Mouse (Mus musculus): Measurements from ENCODE around the gene Wfdc3. TPM values are rescaled to one million over a fixed set of nuclear protein-coding genes. Genes with fewer than 3 reads are reported as not detected.

Wfdc3 gene
- polyA plus RNA-seq (2012; rRNA removed; ENCODE audit: low replicate concordance) = 0.32 and 2.2 TPM in 2 replicates

DNA sequence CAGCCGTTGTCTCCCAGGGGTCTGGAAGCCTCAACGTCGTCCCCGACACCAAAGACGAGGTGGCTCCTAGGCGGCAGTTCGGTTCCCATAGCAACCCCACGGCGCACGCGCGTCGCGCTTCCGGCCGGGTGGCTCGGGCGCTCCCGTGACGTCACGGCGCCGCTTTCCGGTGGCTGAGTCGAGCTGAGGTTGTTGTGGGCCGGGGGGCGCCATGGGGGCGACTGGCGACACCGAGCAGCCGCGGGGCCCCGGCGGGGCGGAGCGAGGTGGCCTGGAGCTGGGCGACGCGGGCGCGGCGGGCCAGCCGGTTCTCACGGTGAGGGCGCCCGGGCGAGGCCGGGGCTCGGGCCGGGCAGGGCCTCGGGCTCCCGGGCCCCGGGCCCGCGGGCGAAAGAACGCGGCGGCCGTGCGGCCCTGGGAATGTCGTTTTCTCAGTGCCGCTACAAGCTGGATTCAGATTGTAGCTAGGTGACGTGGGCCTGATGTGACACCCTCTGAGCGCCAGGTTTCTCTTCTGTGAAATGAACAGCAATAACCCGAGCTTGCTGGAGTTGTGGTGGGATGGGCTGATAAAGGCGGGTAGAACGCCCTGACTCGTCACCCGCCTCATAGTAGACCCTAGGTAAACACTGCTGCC is at the start of gene Wfdc3, which contains the start of gene Dnttip1:
Wfdc3 (minus strand) TSS at position 89 of the 637 bp plus-strand sequence.
Dnttip1 (plus strand) TSS at position 141 of the 637 bp plus-strand sequence.

DNA sequence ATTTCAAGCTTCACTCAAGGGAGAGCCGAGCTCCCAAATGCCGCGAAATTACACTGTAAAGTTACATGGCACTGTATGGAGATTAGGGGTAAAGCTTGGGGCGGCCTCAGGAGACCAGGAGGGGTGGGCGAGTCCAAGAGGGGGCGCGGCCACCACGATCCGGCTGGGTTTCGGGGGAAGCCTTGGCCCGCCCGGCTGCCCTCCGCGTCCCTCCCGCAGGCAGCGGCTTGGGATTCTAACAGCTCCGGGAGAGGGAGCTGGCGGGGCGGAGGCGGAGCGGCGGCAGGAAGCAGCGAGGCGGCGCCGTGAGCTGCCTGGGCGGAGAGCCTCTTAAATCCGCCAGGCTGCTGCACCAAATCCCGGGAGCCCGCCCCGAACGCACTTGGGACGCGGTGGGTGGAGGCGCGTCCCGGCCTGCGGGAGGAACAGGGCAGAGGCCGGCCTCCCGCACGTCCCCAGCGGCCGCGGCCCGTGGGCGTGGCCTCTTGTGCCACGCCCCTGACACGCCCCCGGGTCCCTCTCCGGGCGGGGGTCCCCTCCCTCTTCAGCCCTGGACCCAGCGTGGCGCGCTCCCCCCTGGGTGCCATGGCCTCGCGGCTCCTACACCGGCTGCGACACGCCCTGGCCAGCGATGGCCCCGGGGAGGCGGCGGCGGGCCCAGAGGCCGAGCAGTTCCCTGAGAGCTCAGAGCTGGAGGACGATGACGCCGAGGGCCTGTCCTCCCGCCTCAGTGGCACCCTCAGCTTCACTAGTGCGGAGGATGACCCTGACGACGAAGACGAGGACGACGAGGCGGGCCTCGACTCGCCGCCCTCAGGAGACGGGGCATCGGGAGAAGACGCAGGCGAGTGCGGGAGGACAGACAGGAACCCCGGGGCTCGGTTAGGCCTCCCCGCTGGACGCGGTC is 40.0 kb upstream of the Wfdc3 start, which contains the start of gene Snx21:
Snx21 (plus strand) TSS at position 343 of the 907 bp plus-strand sequence.

DNA sequence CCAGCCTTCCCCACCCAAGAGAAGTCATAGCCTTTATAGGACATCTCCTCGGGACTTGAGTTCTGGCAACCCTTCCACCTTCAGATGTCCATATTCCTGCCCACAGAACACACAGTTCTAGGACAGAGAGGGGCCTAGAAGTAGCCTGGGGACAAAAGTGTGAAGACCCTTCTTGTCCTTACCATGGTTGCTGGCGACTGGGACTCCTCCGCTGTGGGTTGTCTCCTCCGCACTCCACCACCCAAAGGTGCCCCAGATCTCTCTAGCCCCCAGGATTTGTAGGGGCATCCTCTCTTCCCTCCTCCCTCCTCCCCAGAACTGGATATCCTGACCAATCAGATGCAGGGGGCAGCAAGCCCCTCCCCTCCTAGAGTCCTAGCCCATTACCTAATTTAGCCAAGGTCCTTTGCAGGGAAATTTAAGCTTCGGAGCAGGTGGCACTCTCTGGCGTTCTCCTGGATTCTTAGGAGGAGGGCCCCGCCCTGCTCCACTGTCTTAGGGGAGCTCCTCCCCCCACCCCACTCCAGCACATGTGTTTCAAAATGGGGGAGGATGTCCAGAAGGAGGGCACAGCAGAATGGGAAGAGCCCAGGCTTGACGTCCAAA is 33.9 kb upstream of the Wfdc3 start, which contains the start of gene Tnnc2:
Tnnc2 (minus strand) TSS at position 487 of the 606 bp plus-strand sequence.

DNA sequence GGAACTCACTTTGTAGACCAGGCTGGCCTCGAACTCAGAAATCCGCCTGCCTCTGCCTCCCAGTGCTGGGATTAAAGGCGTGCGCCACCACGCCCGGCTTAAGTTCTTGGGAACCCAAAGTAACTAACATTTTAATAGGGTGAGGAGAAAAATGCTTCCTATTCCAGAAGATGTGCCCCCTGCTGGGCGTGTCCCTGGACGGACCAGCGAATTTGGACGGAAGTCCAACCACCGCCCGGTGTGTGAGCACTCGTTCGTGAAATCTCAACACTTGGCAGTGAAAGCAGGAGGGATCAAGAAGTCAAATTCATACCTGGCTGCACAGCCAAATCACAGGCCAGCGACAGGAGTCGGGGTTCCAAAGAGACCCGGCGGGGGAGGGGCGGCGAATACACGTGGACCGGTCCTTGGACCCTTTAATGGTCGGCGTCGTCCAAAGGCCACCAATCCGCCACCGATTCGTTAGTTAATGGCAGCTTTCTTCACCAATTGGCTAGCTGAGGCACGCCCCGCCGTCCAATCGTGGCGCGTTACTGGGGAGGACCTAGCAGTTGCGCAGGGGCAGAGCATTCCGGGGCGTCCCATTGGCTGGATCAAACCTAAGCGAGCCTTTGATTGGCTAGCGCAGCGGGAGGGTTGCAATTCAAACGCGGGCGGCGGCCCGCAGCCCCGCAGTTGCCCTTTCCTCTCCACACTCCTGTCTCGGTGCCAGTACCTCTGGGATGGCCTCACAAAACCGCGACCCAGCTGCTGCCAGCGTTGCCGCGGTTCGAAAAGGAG is 23.7 kb upstream of the Wfdc3 start, which contains the start of gene Ube2c:
Ube2c (plus strand) TSS at position 641 of the 780 bp plus-strand sequence.

DNA sequence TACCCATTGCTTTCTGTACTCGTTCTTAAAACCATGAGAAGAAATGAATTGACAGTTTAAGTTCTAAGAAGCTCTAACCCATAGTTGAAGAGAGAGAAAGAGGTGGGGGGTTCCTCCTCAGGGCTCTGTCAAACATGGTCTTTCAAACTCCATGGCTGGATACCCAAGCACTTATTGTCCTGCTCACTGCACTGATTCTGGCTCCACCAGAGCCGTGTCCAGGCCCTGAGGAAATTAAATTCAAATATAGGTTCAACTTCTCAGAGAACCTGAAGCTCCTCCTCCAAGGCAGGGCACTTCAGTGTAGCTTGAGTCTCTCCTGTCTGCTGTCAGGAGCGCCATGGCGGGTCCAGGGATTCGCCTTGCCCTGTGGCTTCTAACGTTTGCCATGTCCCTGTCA is 30.7 kb downstream of the Wfdc3 start, which contains the start of gene Spint5:
Spint5 (plus strand) TSS at position 301 of the 400 bp plus-strand sequence.

DNA sequence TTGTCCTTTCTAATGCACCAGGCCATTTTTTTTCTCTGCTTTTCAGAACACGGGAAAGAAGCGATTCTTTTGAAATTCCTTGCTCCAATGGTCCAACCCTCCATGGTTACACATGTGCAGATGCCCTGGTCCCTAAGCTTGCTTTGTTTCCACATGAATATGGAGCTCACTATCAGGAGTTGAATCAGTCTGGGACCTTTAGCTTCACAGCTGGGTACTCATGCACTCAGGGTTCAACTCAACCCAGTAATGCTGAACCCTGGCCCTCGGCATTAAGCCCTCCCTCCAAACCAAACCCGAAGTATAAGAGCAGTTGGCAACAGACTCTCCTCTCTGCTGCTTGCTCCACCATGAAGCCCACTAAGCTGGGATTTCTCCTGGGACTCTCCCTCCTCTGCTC is 47.5 kb downstream of the Wfdc3 start, which contains the start of gene Spint4:
Spint4 (plus strand) TSS at position 301 of the 400 bp plus-strand sequence.

DNA sequence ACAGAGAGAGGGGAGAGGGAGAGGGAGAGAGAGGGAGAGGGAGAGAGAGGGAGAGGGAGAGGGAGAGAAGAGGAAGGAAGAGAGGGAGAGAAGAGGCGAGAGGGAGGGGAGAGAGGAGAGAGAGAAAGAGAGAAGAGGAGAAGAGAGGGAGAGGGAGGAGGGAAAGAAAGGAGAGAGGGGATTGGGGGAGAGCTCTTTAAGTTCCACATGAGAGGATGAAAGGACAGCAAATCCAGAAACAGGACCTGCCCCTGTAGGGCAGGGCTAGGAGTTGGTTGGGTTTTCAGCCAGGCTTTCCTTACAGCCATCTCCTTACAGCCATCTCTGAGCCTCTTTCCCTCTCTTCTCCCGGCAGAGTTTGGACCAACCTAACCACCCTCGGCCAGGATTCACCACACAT is 60.9 kb downstream of the Wfdc3 start, which contains the start of gene Wfdc13:
Wfdc13 (plus strand) TSS at position 301 of the 400 bp plus-strand sequence.

Other genes starting within 250 kb of the Wfdc3 start
- gene Pigt, start 248.4 kb downstream of the Wfdc3 start, polyA plus RNA-seq (2012; rRNA removed; ENCODE audit: low replicate concordance) = 101 and 156 TPM in 2 replicates
- 0.20 and 463 TPM in 2 replicates for gene Wfdc2, start 183.5 kb downstream of the Wfdc3 start, polyA plus RNA-seq (2012; rRNA removed; ENCODE audit: low replicate concordance)
- gene Spint3, start 172.5 kb downstream of the Wfdc3 start, polyA plus RNA-seq (2012; rRNA removed; ENCODE audit: low replicate concordance) = 0.57 TPM in 1 of 2 replicates, not detected in the other
- gene Wfdc6a, start 160.5 kb downstream of the Wfdc3 start, polyA plus RNA-seq (2012; rRNA removed; ENCODE audit: low replicate concordance) = 0.18 TPM in 1 of 2 replicates, not detected in the other
- gene Eppin, start 152.3 kb downstream of the Wfdc3 start, polyA plus RNA-seq (2012; rRNA removed; ENCODE audit: low replicate concordance) = 0.98 TPM in 1 of 2 replicates, not detected in the other
- gene Wfdc6b, start 132.4 kb downstream of the Wfdc3 start, polyA plus RNA-seq (2012; rRNA removed; ENCODE audit: low replicate concordance) = 0.24 TPM in 1 of 2 replicates, not detected in the other
- gene Wfdc8, start 132.3 kb downstream of the Wfdc3 start, polyA plus RNA-seq (2012; rRNA removed; ENCODE audit: low replicate concordance) = 0.62 TPM in 1 of 2 replicates, not detected in the other
- gene Wfdc16, start 107.1 kb downstream of the Wfdc3 start, polyA plus RNA-seq (2012; rRNA removed; ENCODE audit: low replicate concordance) = 0.76 TPM in 1 of 2 replicates, not detected in the other
- gene Wfdc10, start 89.9 kb downstream of the Wfdc3 start, polyA plus RNA-seq (2012; rRNA removed; ENCODE audit: low replicate concordance) = 1.4 and 18.5 TPM in 2 replicates
- 0.30 TPM in 1 of 2 replicates, not detected in the other for gene Wfdc9, start 89.3 kb downstream of the Wfdc3 start, polyA plus RNA-seq (2012; rRNA removed; ENCODE audit: low replicate concordance)
- gene Wfdc11, start 71.8 kb downstream of the Wfdc3 start, polyA plus RNA-seq (2012; rRNA removed; ENCODE audit: low replicate concordance) = not detected in 2 replicates
- 0.11 and 2.3 TPM in 2 replicates for gene Wfdc13, start 60.8 kb downstream of the Wfdc3 start, polyA plus RNA-seq (2012; rRNA removed; ENCODE audit: low replicate concordance)
- gene Spint4, start 47.4 kb downstream of the Wfdc3 start, polyA plus RNA-seq (2012; rRNA removed; ENCODE audit: low replicate concordance) = not detected in 2 replicates
- not detected in 2 replicates for gene Spint5, start 30.6 kb downstream of the Wfdc3 start, polyA plus RNA-seq (2012; rRNA removed; ENCODE audit: low replicate concordance)
- gene Dnttip1, start 52 bp upstream of the Wfdc3 start, polyA plus RNA-seq (2012; rRNA removed; ENCODE audit: low replicate concordance) = 17.5 and 56.8 TPM in 2 replicates
- gene Ube2c, start 24.0 kb upstream of the Wfdc3 start, polyA plus RNA-seq (2012; rRNA removed; ENCODE audit: low replicate concordance) = 17.6 and 48.9 TPM in 2 replicates
- 1.2 and 1.9 TPM in 2 replicates for gene Tnnc2, start 34.0 kb upstream of the Wfdc3 start, polyA plus RNA-seq (2012; rRNA removed; ENCODE audit: low replicate concordance)
- gene Snx21, start 39.9 kb upstream of the Wfdc3 start, polyA plus RNA-seq (2012; rRNA removed; ENCODE audit: low replicate concordance) = 42.9 and 43.3 TPM in 2 replicates
- 34.8 and 35.5 TPM in 2 replicates for gene Acot8, start 59.0 kb upstream of the Wfdc3 start, polyA plus RNA-seq (2012; rRNA removed; ENCODE audit: low replicate concordance)
- gene Zswim3, start 59.2 kb upstream of the Wfdc3 start, polyA plus RNA-seq (2012; rRNA removed; ENCODE audit: low replicate concordance) = 3.8 and 4.6 TPM in 2 replicates
- gene Zswim1, start 76.8 kb upstream of the Wfdc3 start, polyA plus RNA-seq (2012; rRNA removed; ENCODE audit: low replicate concordance) = 10.9 and 14.6 TPM in 2 replicates
- 0.16 and 0.33 TPM in 2 replicates for gene Spata25, start 82.6 kb upstream of the Wfdc3 start, polyA plus RNA-seq (2012; rRNA removed; ENCODE audit: low replicate concordance)
- 400 and 457 TPM in 2 replicates for gene Ctsa, start 86.9 kb upstream of the Wfdc3 start, polyA plus RNA-seq (2012; rRNA removed; ENCODE audit: low replicate concordance)
- 11.6 and 15.4 TPM in 2 replicates for gene Neurl2, start 87.5 kb upstream of the Wfdc3 start, polyA plus RNA-seq (2012; rRNA removed; ENCODE audit: low replicate concordance)
- 463 and 530 TPM in 2 replicates for gene Pltp, start 111.8 kb upstream of the Wfdc3 start, polyA plus RNA-seq (2012; rRNA removed; ENCODE audit: low replicate concordance)
- 33.5 and 43.1 TPM in 2 replicates for gene Pcif1, start 133.4 kb upstream of the Wfdc3 start, polyA plus RNA-seq (2012; rRNA removed; ENCODE audit: low replicate concordance)
- gene Zfp335, start 165.8 kb upstream of the Wfdc3 start, polyA plus RNA-seq (2012; rRNA removed; ENCODE audit: low replicate concordance) = 23.1 and 35.5 TPM in 2 replicates
- gene Mmp9, start 194.8 kb upstream of the Wfdc3 start, polyA plus RNA-seq (2012; rRNA removed; ENCODE audit: low replicate concordance) = 7.3 and 28.2 TPM in 2 replicates
- gene Slc12a5, start 214.9 kb upstream of the Wfdc3 start, polyA plus RNA-seq (2012; rRNA removed; ENCODE audit: low replicate concordance) = 3.4 and 4.1 TPM in 2 replicates